Mouse (Mus musculus): ENCODE measurements around the gene Apol7e. TPM values are rescaled to one million over a fixed set of nuclear protein-coding genes. Genes with fewer than 3 reads are reported as not detected.

The Apol7e gene
- total RNA-seq, 2 experiments from 2014 or later: not detected

DNA sequence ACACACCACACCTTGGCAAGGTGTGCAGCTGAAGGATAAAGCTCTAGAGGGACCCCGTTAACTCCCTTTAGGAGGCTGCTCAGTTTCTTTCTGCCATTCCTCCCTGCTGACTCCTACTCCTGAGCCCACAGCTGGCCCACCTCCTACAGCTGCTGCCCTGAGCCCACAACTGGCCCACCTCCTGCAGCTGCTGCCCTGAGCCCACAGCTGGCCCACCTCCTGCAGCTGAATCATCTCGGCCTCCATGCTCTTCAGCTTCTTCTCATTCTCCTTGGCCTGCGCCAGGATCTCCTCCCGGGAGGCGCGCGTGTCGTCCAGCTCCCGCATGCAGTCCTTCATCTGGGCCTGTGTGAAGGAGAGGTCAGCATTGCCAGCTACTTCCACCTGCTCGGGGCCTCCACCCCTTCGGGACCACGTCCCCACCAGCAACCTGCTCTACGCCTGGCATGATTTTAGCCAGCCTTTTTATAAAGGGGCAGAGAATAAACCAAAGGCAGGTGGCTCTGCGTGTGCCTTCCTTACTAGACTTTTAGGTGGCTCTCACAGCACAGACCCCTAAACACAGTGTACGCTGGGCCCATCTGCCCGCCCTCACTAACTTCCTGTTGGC lies 66.9 kb downstream of the Apol7e start:
- intact Hi-C loops (cut with DNase I): no loop called here
- DNase-seq (ENCODE audit: low spot score): no peak

- intact Hi-C loops (cut with DNase I): no loop called here
- no peak for DNase-seq (ENCODE audit: low spot score)
Observed at GRCm38 (mm10) chr15:77766981-77767380, 68.3 kb downstream of the Apol7e start.

Other genes with a start within 250 kb of the Apol7e start
- not detected for gene Apol10a, start 221.8 kb upstream of the Apol7e start, total RNA-seq (2021)
- gene Apol11a, start 190.6 kb upstream of the Apol7e start, total RNA-seq (2021): not detected
- not detected for gene Apol7c, start 165.5 kb upstream of the Apol7e start, total RNA-seq (2021)
- not detected for gene 1700025B11Rik, start 137.0 kb upstream of the Apol7e start, total RNA-seq (2021)
- gene Apol10b, start 102.7 kb upstream of the Apol7e start, total RNA-seq (2021): 1 to 10 TPM in 1 of 2 experiments, under 1 TPM in 1; 0.89 to 1.5 TPM
- gene Gm36245, start 99.6 kb upstream of the Apol7e start, total RNA-seq (2021): not detected
- 1 to 10 TPM; 1.4 to 3.7 TPM for gene Apol11b, start 55.6 kb upstream of the Apol7e start, total RNA-seq (2021)
- gene Apol9b, start 30.2 kb downstream of the Apol7e start, total RNA-seq (2021): not detected
- gene Apol8, start 58.1 kb downstream of the Apol7e start, total RNA-seq (2021): not detected
- gene Myh9, start 143.3 kb downstream of the Apol7e start, total RNA-seq (2021): 100 to 1,000 TPM; 122 to 124 TPM
- gene Txn2, start 230.1 kb downstream of the Apol7e start, total RNA-seq (2021): 100 to 1,000 TPM; 278 to 282 TPM

Data from heart, postnatal 25 days (tissue).